ENCODE assay signal across 8 mouse cellular contexts in the genomic region with DNA sequence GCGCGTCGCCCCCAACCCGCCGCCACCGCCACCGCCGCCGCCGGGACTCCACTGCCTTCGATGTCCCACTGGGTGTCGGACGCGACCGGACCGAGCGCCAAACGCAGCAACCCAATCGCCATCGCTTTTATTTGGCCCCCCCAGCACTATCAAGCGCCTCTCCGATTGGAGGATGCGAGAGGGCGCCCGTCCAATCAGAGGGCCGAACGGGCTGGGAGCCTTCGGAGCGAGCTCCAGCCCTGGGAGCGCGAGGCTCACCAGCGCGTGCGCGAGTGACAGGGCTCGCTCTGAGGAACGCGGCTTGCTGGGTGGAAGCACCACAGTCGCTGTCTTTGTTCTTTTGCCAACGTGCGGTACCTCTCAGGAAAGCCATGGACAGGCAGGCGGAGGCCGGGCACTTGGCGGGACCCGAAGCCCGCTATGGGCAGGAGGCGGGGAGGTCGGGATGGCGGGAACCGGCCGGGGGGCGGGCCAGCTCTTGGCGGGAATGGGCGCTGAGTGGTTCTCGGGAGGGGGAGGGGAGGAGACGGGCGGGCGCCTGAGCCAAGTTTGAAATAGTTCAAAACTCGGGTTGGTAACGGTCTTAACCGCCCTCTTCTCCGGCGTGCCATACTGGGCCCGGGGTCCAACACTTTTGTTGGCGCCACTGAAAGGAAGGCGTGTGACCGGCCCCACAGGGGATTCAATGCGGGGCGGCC. TPM values are rescaled to one million over a fixed set of nuclear protein-coding genes. Genes with fewer than 3 reads are reported as not detected.
DNase-seq lines count a peak whose midpoint lies in the region; ATAC-seq lines count a peak whose summit lies in the region.

Ezh2 (minus strand) TSS at position 416 of the 698 bp plus-strand sequence.

- H3K9ac ChIP-seq in hindbrain, embryonic 12.5 days, result peak within 1 kb of the TSS; percentile 95

- peak within 1 kb of the TSS; percentile 73 for H3K4me2 ChIP-seq in hindbrain, embryonic 12.5 days (replicated peaks)

- no peaks in the 10 kb centered on the region for H3K36me3 ChIP-seq in hindbrain, embryonic 12.5 days

- peak within 1 kb of the TSS; percentile 98 for H3K27ac ChIP-seq in hindbrain, embryonic 12.5 days

- DNase-seq in Muller cell, postnatal 12 days (ENCODE audit: inconsistent ontology term), result peak; percentile 99
- peak; percentile 98 for DNase-seq in cerebellum, adult 9-11 months
- peak; percentile 91 to 98 for DNase-seq in frontal cortex, adult 2 months (ENCODE audit: extremely low spot score in 1 of 2, low spot score in 1 of 2)
- DNase-seq in layer of hippocampus, postnatal 14 days (ENCODE audit: low spot score in 2 of 2), result peak; percentile 98 to 99
- DNase-seq in lung, postnatal 14 days, result peak; percentile 98
- DNase-seq in retina, adult 2 months (ENCODE audit: low read depth, low spot score), result peak; percentile 93
- DNase-seq in thymus, postnatal 36 days, result peak; percentile 95 to 97

- ATAC-seq in hindbrain, embryonic 12.5 days (ENCODE audit: low FRiP score), result peak; percentile 99

- under 1% methylated on average over 54 of the region's 69 CpGs for WGBS in hindbrain, embryonic 12.5 days

- H3K4me3 ChIP-seq in hindbrain, embryonic 12.5 days, result peak within 1 kb of the TSS; percentile 75

- no peaks in the 10 kb centered on the region for H3K9me3 ChIP-seq in hindbrain, embryonic 12.5 days (replicated peaks)

- peaks cover 9% of the 10 kb centered on the region for H3K4me1 ChIP-seq in hindbrain, embryonic 12.5 days

- H3K27me3 ChIP-seq in hindbrain, embryonic 12.5 days, result no peaks in the 10 kb centered on the region

RNA-seq across cellular contexts. Expression of gene Ezh2, which starts in this region (rescaled TPM):
- polyA plus RNA-seq in frontal cortex, adult 2 months (2012; rRNA removed), result 21.1 and 24.6 TPM in 2 replicates
- polyA plus RNA-seq in hindbrain, embryonic 12.5 days (2016; fragmentation: Nextera tagmentation; extraction: Ambion mirVana), result 154 and 159 TPM in 2 replicates
- total RNA-seq in layer of hippocampus, postnatal 14 days (2021), result 10 to 100 TPM; 20.6 to 31.0 TPM

Comparison
In these comparisons a context has a peak if more than half of its experiments do, and no peak if none do; other contexts are left out.
1. Peak in every context shown above with its lines: DNase-seq, ATAC-seq, H3K4me3 ChIP-seq and H3K27ac ChIP-seq.